Mouse (Mus musculus): ENCODE data around the gene Gm45233. TPM values are rescaled to one million over a fixed set of nuclear protein-coding genes. Genes with fewer than 3 reads are reported as not detected.
A peak's percentile ranks its signal among the peaks of the same experiment; 100 is the strongest.

Gm45233 gene
- total RNA-seq, 2 experiments from 2014 or later, result 0.43 TPM; not detected in 1

GRCm38 (mm10) chr7:43447801-43448200 is 3.9 kb downstream of the Gm45233 start:
- no peak for DNase-seq (ENCODE audit: low spot score in 2 of 2)

- no peak for DNase-seq (ENCODE audit: low spot score in 2 of 2)
These were observed 4.3 kb downstream of the Gm45233 start for GRCm38 (mm10) chr7:43448246-43448645.

- no peak for DNase-seq (ENCODE audit: low spot score in 2 of 2)
These were observed 5.9 kb downstream of the Gm45233 start for GRCm38 (mm10) chr7:43449811-43450210.

- DNase-seq (ENCODE audit: low spot score in 2 of 2), result no peak
These were observed 7.8 kb downstream of the Gm45233 start for GRCm38 (mm10) chr7:43451726-43452125.

- DNase-seq (ENCODE audit: low spot score in 2 of 2), result no peak
These were observed 8.7 kb downstream of the Gm45233 start for GRCm38 (mm10) chr7:43452609-43453008.

- DNase-seq (ENCODE audit: low spot score in 2 of 2), result no peak
These were observed 9.8 kb downstream of the Gm45233 start for GRCm38 (mm10) chr7:43453599-43454355.

- DNase-seq (ENCODE audit: low spot score in 2 of 2), result no peak
These were observed 10.4 kb downstream of the Gm45233 start for GRCm38 (mm10) chr7:43454371-43454770.

- DNase-seq (ENCODE audit: low spot score in 2 of 2), result no peak
These were observed 18.9 kb downstream of the Gm45233 start, which contains the start of gene Vsig10l for GRCm38 (mm10) chr7:43462851-43463250. Gene Vsig10l, plus strand, starts transcription at chr7:43463151.

- DNase-seq (ENCODE audit: low spot score in 2 of 2), result no peak
These were observed 20.0 kb downstream of the Gm45233 start for GRCm38 (mm10) chr7:43463976-43464375.

- DNase-seq (ENCODE audit: low spot score in 2 of 2), result no peak
These were observed 21.0 kb downstream of the Gm45233 start for GRCm38 (mm10) chr7:43464864-43465343.

GRCm38 (mm10) chr7:43465344-43466098 is 21.6 kb downstream of the Gm45233 start:
- peak; percentile 75 to 79 for DNase-seq (ENCODE audit: low spot score in 2 of 2)

GRCm38 (mm10) chr7:43466099-43466694 is 22.3 kb downstream of the Gm45233 start:
- peak; percentile 76 to 80 for DNase-seq (ENCODE audit: low spot score in 2 of 2)

- peak; percentile 25 to 55 for DNase-seq (ENCODE audit: low spot score in 2 of 2)
These were observed 26.4 kb downstream of the Gm45233 start for GRCm38 (mm10) chr7:43470373-43470772.

- DNase-seq (ENCODE audit: low spot score in 2 of 2), result no peak
These were observed 31.8 kb downstream of the Gm45233 start for GRCm38 (mm10) chr7:43475706-43476105.

GRCm38 (mm10) chr7:43476376-43476775 is 32.4 kb downstream of the Gm45233 start:
- no peak for DNase-seq (ENCODE audit: low spot score in 2 of 2)

- DNase-seq (ENCODE audit: low spot score in 2 of 2), result no peak
These were observed 37.3 kb downstream of the Gm45233 start for GRCm38 (mm10) chr7:43481191-43481590.

GRCm38 (mm10) chr7:43482090-43482716 is 38.3 kb downstream of the Gm45233 start:
- no peak for DNase-seq (ENCODE audit: low spot score in 2 of 2)

GRCm38 (mm10) chr7:43483236-43483635 is 39.3 kb downstream of the Gm45233 start:
- no peak for DNase-seq (ENCODE audit: low spot score in 2 of 2)

GRCm38 (mm10) chr7:43488646-43489045 is 44.7 kb downstream of the Gm45233 start:
- DNase-seq (ENCODE audit: low spot score in 2 of 2), result no peak

- DNase-seq (ENCODE audit: low spot score in 2 of 2), result no peak
These were observed 45.8 kb downstream of the Gm45233 start, which contains the start of gene Iglon5 for GRCm38 (mm10) chr7:43489631-43490125. Gene Iglon5, minus strand, starts transcription at chr7:43490075.

GRCm38 (mm10) chr7:43490182-43490584 is 46.3 kb downstream of the Gm45233 start:
- DNase-seq (ENCODE audit: low spot score in 2 of 2), result peak in 1 of 2 experiments; percentile 29
